Mouse (Mus musculus) adrenal gland, postnatal 0 days (tissue): ENCODE data around the gene Orm2. TPM values are rescaled to one million over a fixed set of nuclear protein-coding genes. Genes with fewer than 3 reads are reported as not detected.

Experiments used
- polyA plus RNA-seq: library from polyadenylated mRNA; unstranded; fragments of >200 nt; fragmentation: Nextera tagmentation; extraction: Ambion mirVana; gene quantifications from 2 replicates; pipeline ENCODE4 v1.2.1, GENCODE M21; 2015

Gene Orm2
- polyA plus RNA-seq, result 0.18 TPM in 1 of 2 replicates, not detected in the other

DNA sequence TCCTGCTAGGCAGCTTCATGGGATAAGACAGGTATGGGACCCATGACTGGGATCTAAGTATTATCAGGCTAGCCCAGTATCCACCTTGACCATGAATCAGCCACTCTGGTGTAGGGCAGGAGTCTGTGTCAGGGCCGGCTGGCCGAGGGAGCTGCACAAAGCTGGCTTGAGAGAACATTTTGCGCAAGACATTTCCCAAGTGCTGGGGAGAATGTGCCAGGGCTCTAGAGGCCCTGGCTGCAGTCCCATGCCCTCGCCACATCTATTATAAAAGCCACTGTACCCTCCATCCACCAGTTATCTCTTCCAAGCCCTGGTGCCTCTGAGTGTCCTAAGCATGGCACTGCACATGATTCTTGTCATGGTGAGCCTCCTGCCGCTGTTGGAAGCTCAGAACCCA is at the start of gene Orm2:
TSS of gene Orm2 (plus strand) at position 300 of the 400 bp plus-strand sequence.

DNA sequence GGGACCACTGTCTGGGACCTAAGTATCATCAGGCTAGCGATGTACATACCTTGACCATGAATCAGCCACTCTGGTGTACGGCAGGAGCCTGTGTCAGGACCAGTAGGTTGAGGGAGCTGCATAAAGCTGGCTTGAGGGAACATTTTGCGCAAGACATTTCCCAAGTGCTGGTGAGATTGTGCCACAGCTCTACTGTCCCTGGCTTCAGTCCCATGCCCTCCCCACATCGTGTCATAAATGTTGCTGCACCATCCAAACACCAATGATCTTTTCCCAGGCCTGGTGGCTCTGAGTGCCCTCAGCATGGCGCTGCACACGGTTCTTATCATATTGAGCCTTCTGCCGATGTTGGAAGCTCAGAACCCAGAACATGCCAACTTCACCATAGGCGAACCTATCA is 18.0 kb upstream of the Orm2 start, which contains the start of gene Orm1:
TSS of gene Orm1 (plus strand) at position 266 of the 400 bp plus-strand sequence.

DNA sequence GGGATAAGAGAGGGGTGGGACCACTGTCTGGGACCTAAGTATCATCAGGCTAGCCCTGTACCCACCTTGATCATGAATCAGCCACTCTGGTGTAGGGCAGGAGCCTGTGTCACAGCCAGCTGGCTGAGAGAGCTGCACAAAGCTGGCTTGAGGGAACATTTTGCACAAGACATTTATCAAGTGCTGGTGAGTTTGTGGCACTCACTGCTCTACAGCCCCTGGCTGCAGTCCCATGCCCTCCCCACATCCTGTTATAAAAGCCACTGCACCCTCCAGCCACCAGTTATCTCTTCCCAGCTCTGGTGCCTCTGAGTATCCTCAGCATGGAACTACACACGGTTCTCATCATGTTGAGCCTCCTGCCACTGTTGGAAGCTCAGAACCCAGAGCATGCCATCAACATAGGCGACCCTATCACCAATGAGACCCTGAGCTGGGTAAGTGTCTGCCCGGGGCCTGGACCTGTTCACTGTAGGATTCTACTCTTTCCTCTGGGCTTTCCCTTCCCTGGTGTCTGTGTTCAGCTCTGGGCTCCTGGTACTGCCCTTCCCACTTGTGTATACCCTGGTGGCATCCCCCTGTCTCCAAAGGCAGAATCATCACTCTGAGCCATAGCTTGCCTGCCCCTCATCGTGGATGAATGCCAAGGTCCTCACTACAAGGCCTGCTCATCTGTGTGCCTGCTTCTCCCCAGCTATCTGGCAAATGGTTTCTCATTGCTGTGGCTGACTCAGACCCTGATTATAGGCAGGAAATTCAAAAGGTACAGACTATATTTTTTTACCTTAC is 6.2 kb upstream of the Orm2 start, which contains the start of gene Orm3:
TSS of gene Orm3 (plus strand) at position 286 of the 789 bp plus-strand sequence.

DNA sequence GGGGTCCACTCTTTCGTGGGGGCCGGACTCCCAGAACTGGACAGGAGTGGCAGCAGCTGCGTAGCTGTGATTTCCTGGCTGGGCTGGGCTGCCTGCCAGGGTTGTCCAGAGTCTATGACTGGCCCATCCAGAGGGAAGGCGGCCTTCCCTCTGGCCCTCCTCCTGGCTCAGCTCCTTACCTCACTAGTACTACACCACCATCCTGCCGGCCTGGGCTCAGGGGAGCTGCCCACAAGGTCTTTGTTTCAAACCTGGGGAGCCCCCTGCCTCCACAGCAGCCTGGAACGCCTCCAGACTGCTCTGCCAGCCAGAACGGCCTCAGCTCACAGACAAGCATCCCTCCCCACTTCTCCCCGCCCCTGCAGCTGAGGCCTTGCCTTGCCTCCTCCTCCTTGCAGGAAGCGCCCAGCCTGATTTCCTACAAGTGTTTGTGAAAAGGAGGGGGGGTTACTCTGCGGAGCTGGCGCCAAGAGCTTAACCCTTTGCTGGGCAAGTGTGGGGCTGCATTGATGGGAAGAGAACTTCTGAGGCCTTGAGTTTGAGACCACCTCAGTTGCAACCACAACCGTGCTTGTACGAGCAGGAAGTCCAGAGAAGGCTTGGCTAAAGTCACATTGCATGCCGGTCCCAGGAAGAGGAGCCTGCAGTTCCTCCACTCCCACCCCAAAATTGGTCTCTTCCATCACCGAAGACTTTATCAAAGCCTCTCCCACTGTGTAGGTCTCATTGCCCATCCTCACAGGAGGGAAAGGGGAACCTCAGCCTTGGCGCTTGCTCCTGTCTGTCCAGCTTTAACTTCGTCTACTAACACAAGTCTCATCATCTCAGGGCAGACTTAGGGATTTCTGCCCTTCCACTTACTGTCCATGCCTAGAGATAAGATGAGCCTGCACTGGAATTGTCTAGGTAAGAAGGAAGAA is 41.1 kb downstream of the Orm2 start, which contains the start of gene Akna:
TSS of gene Akna (minus strand) at position 315 of the 920 bp plus-strand sequence.

Other genes with a start within 250 kb of the Orm2 start
- 43.0 and 62.1 TPM in 2 replicates for gene Ambp, start 207.7 kb upstream of the Orm2 start, polyA plus RNA-seq
- 0.90 and 2.0 TPM in 2 replicates for gene Kif12, start 190.3 kb upstream of the Orm2 start, polyA plus RNA-seq
- gene Col27a1, start 148.4 kb upstream of the Orm2 start, polyA plus RNA-seq, result 3.8 and 5.2 TPM in 2 replicates
- 1.1 and 2.3 TPM in 2 replicates for gene Orm1, start 17.9 kb upstream of the Orm2 start, polyA plus RNA-seq
- gene Orm3, start 6.3 kb upstream of the Orm2 start, polyA plus RNA-seq, result 0.17 and 0.95 TPM in 2 replicates
- 2.3 and 3.5 TPM in 2 replicates for gene Akna, start 40.9 kb downstream of the Orm2 start, polyA plus RNA-seq
- gene Whrn, start 133.5 kb downstream of the Orm2 start, polyA plus RNA-seq, result 2.3 and 3.9 TPM in 2 replicates
- gene Atp6v1g1, start 182.3 kb downstream of the Orm2 start, polyA plus RNA-seq, result 318 and 326 TPM in 2 replicates
- gene Tmem268, start 196.3 kb downstream of the Orm2 start, polyA plus RNA-seq, result 5.3 and 8.2 TPM in 2 replicates
- gene Gm11213, start 242.8 kb downstream of the Orm2 start, polyA plus RNA-seq, result not detected in 2 replicates